Mouse (Mus musculus): ENCODE results near the gene Mfap4. TPM values are rescaled to one million over a fixed set of nuclear protein-coding genes. Genes with fewer than 3 reads are reported as not detected.

Gene Mfap4
- total RNA-seq, 1 experiment from 2014 or later = 3.5 TPM

GRCm38 (mm10) chr11:61481239-61482090 is 3.8 kb upstream of the Mfap4 start:
- no peak for DNase-seq

- no peak for DNase-seq
These were observed 1.9 kb upstream of the Mfap4 start for GRCm38 (mm10) chr11:61483226-61483845.

GRCm38 (mm10) chr11:61484256-61484612 is 997 bp upstream of the Mfap4 start:
- DNase-seq = no peak

- DNase-seq = no peak
These were observed 568 bp downstream of the Mfap4 start for GRCm38 (mm10) chr11:61485541-61486457.

GRCm38 (mm10) chr11:61486458-61487219 is 1.4 kb downstream of the Mfap4 start:
- DNase-seq = no peak

- peak; percentile 69 for DNase-seq
These were observed 2.2 kb downstream of the Mfap4 start for GRCm38 (mm10) chr11:61487401-61487800.

DNA sequence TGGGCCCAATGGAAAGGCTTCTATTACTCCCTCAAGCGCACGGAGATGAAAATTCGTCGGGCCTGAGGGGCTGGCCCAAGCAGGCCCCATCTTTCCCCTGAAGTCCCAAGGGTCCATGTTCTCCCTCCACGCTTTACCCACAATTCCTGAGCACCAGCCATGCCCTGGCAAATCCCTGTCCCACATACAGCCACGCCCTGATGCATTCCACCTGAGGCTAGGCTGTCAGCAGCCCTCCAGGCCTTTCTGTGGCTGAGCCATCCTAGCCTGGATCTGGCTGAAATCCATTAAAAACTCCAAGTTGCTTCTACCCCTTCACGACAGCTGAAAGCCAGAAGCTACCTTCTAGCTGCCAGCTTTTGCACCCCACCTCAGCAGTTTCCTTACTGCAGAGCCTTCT is 2.7 kb downstream of the Mfap4 start:
- DNase-seq = no peak

DNA sequence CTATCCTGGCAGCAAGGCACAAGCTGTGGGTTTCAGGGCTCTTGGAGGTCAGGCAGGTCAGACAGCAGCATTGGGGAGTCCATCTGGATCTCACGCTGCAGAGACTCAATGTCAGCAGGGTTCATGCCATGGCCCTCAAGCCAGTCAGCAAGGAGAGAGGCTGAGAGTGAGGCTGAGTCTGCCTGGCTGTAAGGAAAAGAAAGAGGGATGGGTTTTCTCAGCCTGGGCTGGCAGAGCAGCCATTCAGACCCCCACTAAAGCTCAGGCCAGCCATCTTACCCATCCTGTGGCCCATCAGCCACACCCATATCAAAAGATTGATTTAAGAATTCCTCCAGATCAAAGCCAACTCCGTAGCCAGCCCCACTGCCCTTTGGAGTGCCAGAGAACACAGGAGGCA is 3.9 kb downstream of the Mfap4 start:
- DNase-seq = no peak

GRCm38 (mm10) chr11:61489874-61490273 is 4.6 kb downstream of the Mfap4 start:
- DNase-seq = no peak

- DNase-seq = no peak
These were observed 5.8 kb downstream of the Mfap4 start for GRCm38 (mm10) chr11:61490944-61491520.

DNA sequence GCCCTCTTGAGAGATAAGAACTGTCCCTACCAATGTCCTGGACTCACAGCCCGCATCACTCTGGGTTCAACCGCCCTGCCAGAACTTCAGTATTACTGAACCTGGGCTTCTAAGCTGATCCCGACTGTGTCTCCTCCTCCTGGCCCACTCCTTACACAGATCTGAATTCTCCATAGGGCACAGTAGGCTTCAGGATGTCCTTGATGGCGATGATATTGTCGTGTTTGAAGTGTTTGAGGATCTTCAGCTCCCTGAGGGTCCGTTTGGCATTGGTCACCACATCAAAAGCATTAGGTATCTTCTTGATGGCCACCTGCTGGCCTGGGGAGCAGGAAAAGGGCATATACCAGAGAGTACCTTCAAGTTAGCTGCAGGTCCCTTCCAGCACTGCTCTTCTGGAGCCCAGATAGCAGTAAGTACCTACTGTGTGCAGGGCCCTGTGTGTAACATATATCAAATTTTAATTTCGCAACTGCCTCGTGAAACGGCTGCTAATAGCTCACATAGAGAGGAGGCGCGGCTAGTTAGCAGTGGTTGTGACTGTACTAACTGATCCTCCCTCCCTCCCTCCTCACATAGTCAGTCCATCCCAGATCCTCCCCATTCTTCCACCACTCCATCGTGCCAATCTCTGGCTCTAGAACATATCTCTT is 7.6 kb downstream of the Mfap4 start:
- no peak for DNase-seq

GRCm38 (mm10) chr11:61493525-61494128 is 8.4 kb downstream of the Mfap4 start:
- peak; percentile 48 for DNase-seq

DNA sequence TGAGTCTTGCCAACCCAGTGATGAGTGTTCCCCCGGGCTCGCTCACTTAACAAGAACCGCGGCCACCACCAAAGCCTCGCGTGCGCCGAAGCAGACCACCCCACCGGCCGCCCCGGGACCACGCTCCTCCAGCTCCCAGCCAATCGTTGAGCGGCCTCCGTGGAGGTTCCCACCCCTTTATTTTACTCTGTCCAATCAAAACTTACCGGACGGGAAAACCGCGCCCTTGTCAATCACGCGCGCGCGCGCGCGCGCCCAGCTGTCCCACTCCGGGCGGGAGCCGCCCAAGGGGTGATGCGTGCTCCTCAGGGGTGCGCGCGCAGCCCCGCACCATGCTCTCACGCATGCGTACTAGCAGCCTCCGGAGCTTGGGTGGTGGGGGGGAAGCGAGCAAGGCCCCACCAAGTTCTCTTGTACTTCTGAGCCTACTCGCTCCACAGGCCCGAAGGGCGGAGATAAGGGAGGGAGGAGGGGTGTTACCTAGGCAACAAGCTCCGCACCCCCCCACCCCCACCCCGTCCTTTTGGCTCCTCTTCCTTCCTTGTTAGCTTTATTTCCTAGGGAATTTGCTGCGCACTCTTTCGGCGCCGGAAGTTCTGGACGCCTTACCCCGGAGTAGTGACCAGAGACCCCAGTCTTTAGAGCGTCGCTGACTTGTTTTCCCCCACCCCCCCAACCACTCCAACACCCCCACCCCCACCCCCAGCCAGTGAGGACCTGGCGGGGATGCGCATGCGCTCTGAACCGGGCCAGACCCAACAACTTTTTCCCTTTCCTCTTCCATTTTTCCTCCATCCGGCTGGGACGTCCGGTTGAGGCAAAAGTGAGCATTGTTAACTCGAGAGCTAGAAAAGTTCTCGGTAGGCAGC is 9.1 kb downstream of the Mfap4 start, which contains the start of gene Mapk7:
TSS of gene Mapk7 (minus strand) at position 278 of the 869 bp plus-strand sequence.
- DNase-seq = peak; percentile 97

DNA sequence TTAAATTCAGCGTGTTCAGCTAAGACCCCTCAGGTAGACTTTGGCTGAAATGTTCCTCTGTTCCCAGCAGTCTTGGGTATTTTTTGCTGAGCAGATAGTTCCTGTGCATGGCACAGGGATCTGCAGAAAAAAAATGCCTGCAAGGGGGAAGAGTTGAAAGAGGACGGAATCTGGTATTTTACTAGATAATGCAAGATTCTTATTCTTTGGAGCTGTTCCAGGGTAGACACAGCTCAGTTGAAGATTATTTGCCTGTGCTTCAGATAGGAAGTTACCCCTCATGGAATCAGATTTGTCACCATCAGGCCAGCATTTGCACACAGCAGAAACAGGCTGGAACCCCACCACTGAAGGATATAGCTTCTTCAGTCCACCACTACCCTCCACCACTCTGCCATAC is 10.3 kb downstream of the Mfap4 start:
- no peak for DNase-seq

GRCm38 (mm10) chr11:61497490-61497889 is 12.3 kb downstream of the Mfap4 start:
- DNase-seq = no peak

DNA sequence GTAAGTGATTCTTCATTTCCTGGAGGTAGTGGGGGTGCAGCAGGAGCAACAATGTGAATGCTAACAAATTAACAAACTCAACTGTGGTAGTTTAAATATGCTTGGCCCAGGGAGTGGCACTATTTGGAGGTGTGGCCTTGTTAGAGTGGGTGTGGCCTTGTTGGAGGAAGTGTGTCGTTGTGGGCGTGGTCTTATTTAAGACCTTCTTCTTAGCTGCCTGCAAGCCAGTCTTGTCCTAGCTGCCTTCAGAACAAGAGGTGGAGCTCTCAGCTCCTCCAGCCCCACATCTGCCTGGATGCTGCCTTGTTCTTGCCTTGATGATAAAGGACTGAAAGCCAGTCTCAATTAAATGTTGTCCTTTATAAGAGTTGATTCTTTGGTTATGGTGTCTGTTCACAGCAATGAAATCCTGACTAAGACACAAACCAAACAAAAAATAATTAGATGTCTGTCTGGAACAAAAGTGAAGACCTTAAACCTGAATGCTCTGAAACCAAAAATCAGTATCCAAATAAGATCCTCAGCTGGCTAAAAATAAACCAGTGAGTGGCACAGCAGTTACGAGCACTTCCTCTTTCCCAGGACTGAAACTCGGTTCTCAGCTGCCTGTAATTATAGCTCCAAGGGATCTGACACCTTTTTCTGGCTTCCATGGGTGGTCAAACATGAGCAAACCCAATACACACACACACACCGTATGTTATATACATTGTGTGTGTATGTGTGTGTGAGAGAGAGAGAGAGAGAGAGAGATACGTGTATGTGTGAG is 13.7 kb downstream of the Mfap4 start:
- DNase-seq = no peak

DNA sequence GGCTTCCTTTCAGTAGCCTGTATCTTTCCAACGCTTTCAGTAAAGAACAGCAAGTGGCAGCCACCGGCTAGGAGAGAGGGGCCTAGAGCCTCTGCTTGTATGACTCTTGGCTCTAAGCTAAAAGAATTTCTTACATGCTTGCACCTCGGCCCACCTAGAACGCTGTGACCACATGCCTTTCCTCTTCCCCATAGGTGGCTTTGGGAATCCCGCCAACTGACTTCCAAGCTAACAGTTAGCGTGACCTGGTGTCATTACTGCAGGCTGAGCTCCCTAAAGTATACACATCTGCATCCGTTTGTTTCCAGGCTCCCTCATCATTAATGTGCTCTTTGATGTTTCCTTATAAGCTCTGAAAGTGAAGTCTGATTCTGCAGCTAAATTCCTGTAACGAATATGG is 18.7 kb downstream of the Mfap4 start:
- no peak for DNase-seq

- peak; percentile 92 for DNase-seq
These were observed 19.6 kb downstream of the Mfap4 start, which contains the start of gene B9d1 for GRCm38 (mm10) chr11:61504713-61505257. TSS of gene B9d1 (plus strand) at chr11:61505144.
